Comparison of ENCODE assay signal across 10 mouse cellular contexts in the genomic region with DNA sequence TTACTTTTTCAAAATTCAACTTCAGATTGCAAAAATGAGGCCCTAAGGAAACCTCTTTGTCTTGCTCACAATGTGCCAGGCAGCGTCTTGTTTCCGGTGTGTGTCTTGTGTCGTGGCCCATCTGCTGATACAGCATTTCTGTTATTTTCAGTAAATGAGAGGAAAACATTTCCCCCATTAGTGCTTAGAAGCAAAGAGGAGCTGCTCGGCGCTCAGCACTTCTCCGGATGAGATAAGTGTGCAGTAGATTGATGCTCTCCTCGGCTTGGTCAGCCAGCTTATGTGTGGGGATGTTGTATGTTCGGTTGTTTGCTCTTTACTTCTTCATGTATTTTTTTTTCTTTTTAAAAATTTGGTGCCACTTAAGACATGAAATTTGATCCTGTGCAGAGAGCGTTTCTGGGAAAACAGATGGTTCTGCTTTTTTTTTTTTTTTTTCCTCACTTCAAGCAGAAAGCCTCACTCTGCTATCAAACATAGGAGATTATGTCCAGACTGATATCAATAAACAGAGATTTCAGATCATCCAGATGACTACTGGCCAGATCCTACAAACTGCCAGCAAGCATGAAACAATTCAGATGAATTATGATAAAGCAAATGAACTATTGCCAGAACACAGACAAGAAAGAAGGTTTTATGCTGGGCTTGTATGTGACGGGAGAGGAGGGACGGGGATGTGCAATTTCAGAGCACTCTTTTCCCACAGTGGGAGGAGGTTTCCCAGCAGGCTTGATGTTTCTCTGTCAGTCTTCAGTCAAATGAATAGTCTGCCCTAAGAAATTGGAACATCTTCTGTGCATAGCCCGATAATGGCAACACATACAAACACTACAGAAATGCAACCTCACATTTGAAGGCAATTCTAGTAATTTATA. TPM values are rescaled to one million over a fixed set of nuclear protein-coding genes. Genes with fewer than 3 reads are reported as not detected.
A peak's percentile ranks its signal among the peaks of the same experiment; 100 is the strongest.
DNase-seq lines count a peak whose midpoint lies in the region; ATAC-seq lines count a peak whose summit lies in the region.
"Had no signal": no experiment of that assay in that cellular context is flagged by ENCODE, and none has a peak within 500 bp of the region (broad histone marks: within the 10 kb centered on the region; RNA-seq: fewer than 3 reads in every experiment).

No protein-coding gene starts in this region.

- 37% methylated on average over 12 of the region's 12 CpGs for WGBS in kidney, embryonic 14.5 days
- WGBS in hindbrain, embryonic 12.5 days = 53% methylated on average over 12 of the region's 12 CpGs
- 74% methylated on average over 12 of the region's 12 CpGs for WGBS in midbrain, embryonic 12.5 days

- ATAC-seq in kidney, embryonic 14.5 days (ENCODE audit: low FRiP score, low TSS enrichment) = no peak
- 0 out of 2 replicates have a peak, but pooled peaks have one; percentile 39 for ATAC-seq in common myeloid progenitor, adult 5-6 weeks (replicated peaks; ENCODE audit: low read depth, poor library complexity, severe bottlenecking)
- ATAC-seq in hindbrain, embryonic 12.5 days (ENCODE audit: low FRiP score) = 0 out of 2 replicates have a peak, but pooled peaks have one; percentile 32
- ATAC-seq in midbrain, embryonic 12.5 days (ENCODE audit: low FRiP score, low read depth) = no peak

- DNase-seq in kidney, postnatal 36 days = no peak
- no peak for DNase-seq in adrenal gland, adult 2 months
- DNase-seq in B cell, adult 2 months = no peak
- DNase-seq in cerebellum, postnatal 36 days = no peak
- DNase-seq: kidney, postnatal 14 days had no signal

- H3K27me3 ChIP-seq in kidney, embryonic 14.5 days (ENCODE audit: control insufficient read depth, insufficient read depth, low read length) = no peaks in the 10 kb centered on the region
- no peaks in the 10 kb centered on the region for H3K27me3 ChIP-seq in hindbrain, embryonic 12.5 days
- no peaks in the 10 kb centered on the region for H3K27me3 ChIP-seq in midbrain, embryonic 12.5 days

- no peaks in the 10 kb centered on the region for H3K9me3 ChIP-seq in kidney, embryonic 14.5 days (ENCODE audit: control insufficient read depth, low read length)
- H3K9me3 ChIP-seq in hindbrain, embryonic 12.5 days (replicated peaks) = peaks cover 3% of the 10 kb centered on the region; the same call in 1 of the 2 replicates
- H3K9me3 ChIP-seq in midbrain, embryonic 12.5 days = no peaks in the 10 kb centered on the region

- H3K4me1 ChIP-seq in kidney, embryonic 14.5 days (ENCODE audit: control insufficient read depth, insufficient read depth, low read length) = 0 out of 2 replicates have a peak, but pooled peaks cover 7% of the 10 kb centered on the region
- H3K4me1 ChIP-seq in hindbrain, embryonic 12.5 days = peaks cover 11% of the 10 kb centered on the region
- peaks cover 10% of the 10 kb centered on the region; the same call in 1 of the 2 replicates for H3K4me1 ChIP-seq in midbrain, embryonic 12.5 days

- peak overlapping the region; percentile 19; the same call in 1 of the 2 replicates for H3K4me2 ChIP-seq in kidney, embryonic 14.5 days (replicated peaks; ENCODE audit: low read depth, low read length)
- no peak overlapping the region for H3K4me2 ChIP-seq in hindbrain, embryonic 12.5 days (replicated peaks)
- no peak overlapping the region for H3K4me2 ChIP-seq in midbrain, embryonic 12.5 days (replicated peaks)

- H3K4me3 ChIP-seq in kidney, embryonic 14.5 days (ENCODE audit: low read length) = no peak overlapping the region
- no peak overlapping the region for H3K4me3 ChIP-seq in hindbrain, embryonic 12.5 days
- no peak overlapping the region for H3K4me3 ChIP-seq in midbrain, embryonic 12.5 days
- H3K4me3 ChIP-seq: myocyte had no signal

- H3K36me3 ChIP-seq in kidney, embryonic 14.5 days (ENCODE audit: control insufficient read depth, insufficient read depth, low read length) = no peaks in the 10 kb centered on the region
- H3K36me3 ChIP-seq in hindbrain, embryonic 12.5 days = 0 out of 2 replicates have a peak, but pooled peaks cover 6% of the 10 kb centered on the region
- peaks cover 11% of the 10 kb centered on the region; the same call in 1 of the 2 replicates for H3K36me3 ChIP-seq in midbrain, embryonic 12.5 days

- no peak overlapping the region for H3K9ac ChIP-seq in kidney, embryonic 14.5 days (ENCODE audit: low read depth, low read length)
- H3K9ac ChIP-seq in hindbrain, embryonic 12.5 days = no peak overlapping the region
- H3K9ac ChIP-seq in midbrain, embryonic 12.5 days (replicated peaks) = no peak overlapping the region

- peak overlapping the region; percentile 4; the same call in 1 of the 2 replicates for H3K27ac ChIP-seq in kidney, embryonic 14.5 days (ENCODE audit: low read depth, low read length)
- H3K27ac ChIP-seq in hindbrain, embryonic 12.5 days = peak overlapping the region; percentile 35; the same call in 1 of the 2 replicates
- H3K27ac ChIP-seq in midbrain, embryonic 12.5 days (replicated peaks) = peak overlapping the region; percentile 20; the same call in 1 of the 2 replicates

RNA-seq across cellular contexts. Expression of a gene that starts 25.9 kb away (rescaled TPM):
- 12.3 and 13.1 TPM in 2 replicates for polyA plus RNA-seq in kidney, embryonic 14.5 days (2014; fragmentation: Nextera tagmentation; extraction: Ambion mirVana)
- 6.1 and 11.3 TPM in 2 replicates for total RNA-seq in common myeloid progenitor, adult 5-6 weeks (2017)
- polyA plus RNA-seq in hindbrain, embryonic 12.5 days (2016; fragmentation: Nextera tagmentation; extraction: Ambion mirVana) = 12.3 and 12.4 TPM in 2 replicates
- 11.8 and 13.2 TPM in 2 replicates for polyA plus RNA-seq in midbrain, embryonic 12.5 days (2016; fragmentation: Nextera tagmentation; extraction: Ambion mirVana)
- 10 to 100 TPM; 19.1 to 24.9 TPM for total RNA-seq in adrenal gland, adult 2 months (2021)
- polyA plus RNA-seq in adrenal gland, adult 2 months (2012; rRNA removed) = 4.2 and 6.2 TPM in 2 replicates

RNA-seq across cellular contexts. Expression of a gene that starts 25.9 kb away (rescaled TPM):
- 639 and 654 TPM in 2 replicates for polyA plus RNA-seq in kidney, embryonic 14.5 days (2014; fragmentation: Nextera tagmentation; extraction: Ambion mirVana)
- 510 and 544 TPM in 2 replicates for total RNA-seq in common myeloid progenitor, adult 5-6 weeks (2017)
- 539 and 546 TPM in 2 replicates for polyA plus RNA-seq in hindbrain, embryonic 12.5 days (2016; fragmentation: Nextera tagmentation; extraction: Ambion mirVana)
- 592 and 610 TPM in 2 replicates for polyA plus RNA-seq in midbrain, embryonic 12.5 days (2016; fragmentation: Nextera tagmentation; extraction: Ambion mirVana)
- total RNA-seq in adrenal gland, adult 2 months (2021) = 100 to 1,000 TPM; 318 to 321 TPM
- 41.6 and 49.5 TPM in 2 replicates for polyA plus RNA-seq in adrenal gland, adult 2 months (2012; rRNA removed)

Comparison
In these comparisons a context has a peak if more than half of its experiments do, and no peak if none do; other contexts are left out.
1. ATAC-seq: peak in common myeloid progenitor, adult 5-6 weeks (single experiment) and hindbrain, embryonic 12.5 days (single experiment); none in kidney, embryonic 14.5 days (single experiment) and midbrain, embryonic 12.5 days (single experiment).
2. RNA of a gene that starts 25.9 kb away (polyA plus RNA-seq): 639 to 654 TPM in kidney, embryonic 14.5 days, 592 to 610 TPM in midbrain, embryonic 12.5 days and 539 to 546 TPM in hindbrain, embryonic 12.5 days; 41.6 to 49.5 TPM in adrenal gland, adult 2 months; every median in the first group is over 10 times any median in the second.
3. Peak in every context shown above with its lines, with median percentiles within 50 percentile points of each other: H3K27ac ChIP-seq.